Mouse (Mus musculus): ENCODE measurements at regions not wholly inside any gene's neighbourhood (a gene's known extent, or its start where the extent isn't known, plus 50 kb on each side); places are given as distances from the start of the nearest gene placed in this dataset.

DNA sequence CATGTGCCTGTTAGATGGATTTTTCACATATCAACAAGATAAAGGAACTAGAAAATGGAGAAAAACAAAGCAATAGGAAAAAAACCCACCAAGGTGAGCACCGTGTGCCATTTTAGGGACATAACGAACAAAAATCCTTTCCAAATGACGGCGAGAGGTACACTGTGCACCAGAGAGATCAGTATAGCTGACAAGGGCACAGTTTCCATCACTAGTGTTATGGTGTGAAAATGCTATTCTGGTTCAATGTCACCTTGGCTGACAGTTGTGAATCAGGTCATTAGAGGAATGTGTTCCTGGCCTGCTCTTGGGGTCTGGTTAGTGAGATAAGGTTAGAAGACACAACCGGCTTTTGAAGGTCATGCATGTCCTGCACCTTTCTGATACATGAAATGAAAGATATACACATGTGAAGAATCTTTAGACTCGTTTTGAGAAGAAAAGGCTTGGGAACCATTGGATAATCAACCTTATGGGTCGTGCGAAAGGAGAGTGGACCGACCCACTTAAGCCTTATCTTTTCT lies 76.5 kb upstream of the P2ry1 start:
- H3K9me3 ChIP-seq (replicated peaks): no peaks in the 10 kb centered on the region
- no peaks in the 10 kb centered on the region for H3K36me3 ChIP-seq (replicated peaks)
- peaks cover 5% of the 10 kb centered on the region; the same call in 1 of the 2 replicates for H3K4me1 ChIP-seq (replicated peaks)
- no peak overlapping the region for H3K4me2 ChIP-seq
- no peak overlapping the region for H3K9ac ChIP-seq
- H3K27me3 ChIP-seq: no peaks in the 10 kb centered on the region
- peak; percentile 28; the same call in 1 of the 2 replicates for ATAC-seq (ENCODE audit: insufficient read depth)
- WGBS (ENCODE audit: insufficient replicate concordance): 53% methylated on average over 9 of the region's 9 CpGs
- no peak overlapping the region for H3K27ac ChIP-seq (replicated peaks)
- H3K4me3 ChIP-seq (replicated peaks): no peak overlapping the region

DNA sequence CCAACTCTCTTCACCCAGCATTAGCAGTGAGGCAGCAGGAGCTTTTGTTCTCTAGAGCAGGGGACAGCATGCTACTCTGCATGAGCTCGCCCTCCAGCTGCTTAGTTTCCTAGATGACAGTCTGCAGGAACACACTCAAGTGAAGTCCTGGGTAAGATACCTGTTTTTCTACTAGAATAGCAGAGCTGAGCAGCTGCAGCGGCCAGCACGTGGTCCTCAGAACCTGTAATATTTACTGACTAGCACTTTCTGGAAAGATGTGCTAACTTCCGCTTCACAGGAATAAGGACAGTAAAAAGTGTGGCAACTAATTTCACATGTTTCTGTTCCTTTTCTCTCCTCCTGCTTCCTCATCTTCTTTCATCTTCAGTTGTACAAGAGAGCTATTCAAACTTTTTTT lies 73.7 kb upstream of the P2ry1 start:
- 62% methylated on average over 4 of the region's 4 CpGs for WGBS (ENCODE audit: insufficient replicate concordance)
- Histone ChIP-seq H3K9me3 (replicated peaks) (no peaks in the 10 kb centered on the region), H3K9ac (no peak overlapping the region), H3K4me2 (no peak overlapping the region), H3K36me3 (replicated peaks) (no peaks in the 10 kb centered on the region), H3K27me3 (no peaks in the 10 kb centered on the region), H3K4me1 (replicated peaks) (peaks cover 5% of the 10 kb centered on the region; the same call in 1 of the 2 replicates), H3K27ac (replicated peaks) (no peak overlapping the region), H3K4me3 (replicated peaks) (no peak overlapping the region)
- ATAC-seq (ENCODE audit: insufficient read depth): no peak

GRCm38 (mm10) chr3:60934492-60934891 lies 68.1 kb upstream of the P2ry1 start:
- H3K36me3 ChIP-seq (replicated peaks): no peaks in the 10 kb centered on the region
- 74% methylated on average over 1 of the region's 1 CpGs for WGBS (ENCODE audit: insufficient replicate concordance)
- H3K27me3 ChIP-seq: no peaks in the 10 kb centered on the region
- H3K9me3 ChIP-seq (replicated peaks): no peaks in the 10 kb centered on the region
- H3K4me3 ChIP-seq (replicated peaks): no peak overlapping the region
- ATAC-seq (ENCODE audit: insufficient read depth): no peak
- no peaks in the 10 kb centered on the region for H3K4me1 ChIP-seq (replicated peaks)
- H3K4me2 ChIP-seq: no peak overlapping the region
- H3K27ac ChIP-seq (replicated peaks): no peak overlapping the region
- H3K9ac ChIP-seq: no peak overlapping the region

DNA sequence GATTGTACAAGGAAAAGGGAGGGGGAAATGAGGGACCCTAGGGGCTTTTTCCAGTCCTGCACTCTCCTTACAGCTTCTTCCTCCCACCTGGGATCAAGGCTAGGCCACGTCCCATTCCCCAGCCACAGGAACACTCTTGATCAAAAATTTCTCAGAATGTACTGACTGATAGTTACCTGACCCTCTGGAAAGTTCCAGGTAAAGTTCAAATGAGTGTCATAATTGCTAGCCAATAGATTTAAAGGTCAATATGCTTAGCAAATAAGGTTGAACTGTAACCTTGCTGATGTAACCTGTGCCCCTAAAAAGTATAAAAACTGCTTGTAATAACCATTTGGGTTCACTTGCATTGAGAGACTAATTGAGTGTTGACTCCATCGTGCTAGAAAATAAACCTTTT lies 61.1 kb upstream of the P2ry1 start:
- no peak overlapping the region for H3K4me3 ChIP-seq (replicated peaks)
- H3K4me1 ChIP-seq (replicated peaks): no peaks in the 10 kb centered on the region
- H3K9me3 ChIP-seq (replicated peaks): no peaks in the 10 kb centered on the region
- no peak overlapping the region for H3K4me2 ChIP-seq
- no peak for ATAC-seq (ENCODE audit: insufficient read depth)
- no peaks in the 10 kb centered on the region for H3K27me3 ChIP-seq
- no peak overlapping the region for H3K27ac ChIP-seq (replicated peaks)
- no peaks in the 10 kb centered on the region for H3K36me3 ChIP-seq (replicated peaks)
- WGBS (ENCODE audit: insufficient replicate concordance): 55% methylated on average over 2 of the region's 2 CpGs
- H3K9ac ChIP-seq: no peak overlapping the region

GRCm38 (mm10) chr3:60948897-60949296 lies 53.7 kb upstream of the P2ry1 start:
- no peak overlapping the region for H3K27ac ChIP-seq (replicated peaks)
- no peak overlapping the region for H3K4me3 ChIP-seq (replicated peaks)
- H3K27me3 ChIP-seq: no peaks in the 10 kb centered on the region
- 55% methylated on average over 4 of the region's 4 CpGs for WGBS (ENCODE audit: insufficient replicate concordance)
- no peak for ATAC-seq (ENCODE audit: insufficient read depth)
- H3K4me1 ChIP-seq (replicated peaks): no peaks in the 10 kb centered on the region
- no peak overlapping the region for H3K4me2 ChIP-seq
- no peak overlapping the region for H3K9ac ChIP-seq
- H3K9me3 ChIP-seq (replicated peaks): no peaks in the 10 kb centered on the region
- no peaks in the 10 kb centered on the region for H3K36me3 ChIP-seq (replicated peaks)
